Mouse (Mus musculus) left cerebral cortex, postnatal 25 days (tissue): ENCODE measurements at regions not wholly inside any gene's neighbourhood (a gene's known extent, or its start where the extent isn't known, plus 50 kb on each side); places are given as distances from the start of the nearest gene placed in this dataset.

ENCODE experiments used
- DNase-seq, 2 experiments: peaks; one replicate each; pipeline ENCODE4 v3.0.0; 2022; ENCODE audit warnings: low spot score in 2 of 2, mixed read lengths in 1 of 2
- intact Hi-C: fragments of 180-260 bp; cut with DNase I; formaldehyde crosslinking; loops from one replicate; pipeline ENCODE4 v1.15.1; 2025

DNA sequence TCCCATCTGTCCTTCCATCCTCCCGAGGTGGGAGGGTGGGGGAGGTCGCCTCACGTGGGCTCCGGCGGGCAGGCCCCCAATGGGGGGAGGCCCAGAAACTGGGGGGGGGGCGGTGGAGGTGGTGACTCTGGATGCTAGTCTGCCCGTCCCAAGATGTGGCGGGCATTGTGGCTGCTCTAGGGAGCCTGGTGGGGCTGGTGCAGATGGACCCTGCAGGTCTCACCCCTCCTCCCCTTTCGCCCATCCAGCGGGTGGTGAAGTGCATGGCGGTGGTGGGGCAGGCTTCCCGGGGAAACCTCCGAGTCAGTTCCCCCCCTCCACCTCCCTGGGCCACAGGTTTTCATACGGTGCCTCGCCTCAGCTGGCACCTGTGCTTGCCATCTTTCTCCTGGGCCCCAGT is 88.6 kb downstream of the Inhba start:
- intact Hi-C loops: no loop called here
- no peak for DNase-seq

DNA sequence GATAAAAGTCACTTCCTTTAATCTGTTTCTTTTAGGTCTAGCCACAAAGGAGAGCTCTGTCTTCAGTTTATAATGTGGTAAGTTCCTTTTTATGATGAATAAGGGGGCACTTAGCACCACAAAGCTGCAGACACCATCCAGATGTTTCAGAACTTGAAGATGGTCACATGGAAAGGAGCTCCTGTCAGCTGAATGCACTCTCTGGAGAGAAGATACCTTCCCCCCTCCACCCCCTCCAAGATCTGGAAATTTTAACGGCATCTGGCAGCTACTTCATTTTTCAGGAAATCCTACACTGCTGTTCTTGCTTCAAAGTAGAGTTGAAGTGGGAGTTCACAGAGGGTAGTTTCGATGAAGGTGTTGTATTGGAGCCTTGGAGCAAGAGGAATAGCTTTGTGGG is 103.2 kb downstream of the Inhba start:
- intact Hi-C loops: loop anchor here (5.0 kb wide), 1 partner anchor 242 kb away; no protein-coding TSS in a partner anchor
- DNase-seq: peak in 1 of 2 experiments; percentile 25

DNA sequence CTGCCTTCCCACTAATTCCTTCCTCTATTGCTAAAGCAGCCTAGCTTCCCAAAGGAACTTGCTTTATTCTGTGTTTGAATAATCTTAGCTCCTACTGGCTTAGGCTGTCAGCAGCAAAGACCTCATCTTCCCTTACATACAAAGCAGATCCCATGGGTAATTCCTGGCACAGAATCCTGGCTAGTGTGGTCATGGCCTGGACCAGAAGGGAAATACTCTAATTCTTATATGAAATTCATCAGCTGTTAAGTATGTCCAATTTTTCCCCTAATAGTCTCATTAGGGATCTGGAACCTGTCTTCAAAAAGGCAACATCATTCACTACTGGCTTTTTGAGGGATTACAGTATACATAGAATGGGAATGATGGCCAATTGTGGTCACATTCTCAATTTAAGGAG is 135.0 kb downstream of the Inhba start:
- DNase-seq: no peak
- intact Hi-C loops: no loop called here

DNA sequence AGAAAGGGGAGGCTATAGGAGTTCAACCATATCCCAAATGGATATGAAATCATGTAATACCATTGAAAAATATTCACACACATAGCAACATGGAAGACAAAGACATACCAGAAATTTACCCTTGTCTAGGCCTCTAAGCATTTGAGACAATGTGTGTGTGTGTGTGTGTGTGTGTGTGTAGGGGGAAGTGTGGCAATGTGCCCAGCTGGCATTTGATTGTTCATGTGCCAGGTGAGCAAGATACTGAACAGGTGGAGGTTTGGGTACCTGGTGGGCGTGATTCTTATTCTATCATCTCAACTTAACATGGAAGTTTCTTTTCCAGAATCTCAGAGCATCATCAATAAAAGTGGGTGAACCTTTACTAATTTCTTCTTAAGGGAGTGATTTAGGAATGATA is 143.3 kb downstream of the Inhba start:
- no peak for DNase-seq
- intact Hi-C loops: no loop called here

DNA sequence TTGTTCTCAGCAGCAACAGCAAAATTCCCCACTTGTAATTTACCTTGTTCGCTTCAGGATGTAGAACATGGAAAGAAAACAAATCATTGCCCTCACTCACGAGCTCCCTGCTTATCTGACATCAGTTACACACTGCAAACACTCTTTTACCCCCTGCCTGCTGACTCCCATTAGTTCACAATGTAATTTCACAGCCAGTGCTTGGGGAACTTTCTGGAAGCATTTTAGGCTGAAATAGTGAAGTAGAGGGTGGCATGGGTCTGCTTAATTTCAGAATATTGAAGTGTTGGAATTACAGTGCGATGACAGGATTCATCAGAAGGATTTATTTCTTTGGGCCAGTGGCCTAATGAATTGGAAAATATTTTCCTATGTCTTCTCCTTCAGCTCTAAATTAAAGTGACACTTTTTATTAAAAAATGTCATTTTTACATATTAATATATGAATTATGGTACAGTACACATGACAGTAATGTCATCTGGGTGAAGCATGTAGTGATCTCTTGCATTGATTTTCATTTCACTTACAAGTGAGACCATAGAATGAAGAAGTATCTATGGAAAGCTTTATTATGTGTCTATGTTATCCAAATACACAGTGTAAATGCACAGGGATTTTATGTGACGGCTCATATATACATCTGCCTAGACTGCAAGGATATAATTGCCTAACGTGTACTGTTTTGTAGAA is 153.7 kb downstream of the Inhba start:
- no peak for DNase-seq
- intact Hi-C loops: no loop called here

DNA sequence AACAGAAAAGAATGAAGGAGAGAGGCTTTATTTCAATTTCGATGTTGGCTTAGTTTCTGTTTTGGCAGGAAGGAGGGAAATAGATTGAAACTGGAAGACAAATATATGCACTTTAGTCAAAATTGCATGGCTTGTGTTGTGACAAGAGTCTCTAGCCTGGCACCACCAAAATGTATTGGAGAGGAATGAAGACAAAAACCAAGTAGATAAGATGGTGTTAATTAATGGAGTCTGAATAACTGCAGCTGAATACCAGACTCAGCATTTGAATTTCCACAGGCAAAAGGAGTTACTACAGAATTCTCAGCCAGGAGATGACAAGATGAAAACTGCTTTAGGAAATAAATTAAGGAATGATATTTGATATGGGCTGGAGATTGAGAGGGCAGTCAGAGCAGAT is 185.0 kb downstream of the Inhba start:
- no peak for DNase-seq
- intact Hi-C loops: no loop called here

DNA sequence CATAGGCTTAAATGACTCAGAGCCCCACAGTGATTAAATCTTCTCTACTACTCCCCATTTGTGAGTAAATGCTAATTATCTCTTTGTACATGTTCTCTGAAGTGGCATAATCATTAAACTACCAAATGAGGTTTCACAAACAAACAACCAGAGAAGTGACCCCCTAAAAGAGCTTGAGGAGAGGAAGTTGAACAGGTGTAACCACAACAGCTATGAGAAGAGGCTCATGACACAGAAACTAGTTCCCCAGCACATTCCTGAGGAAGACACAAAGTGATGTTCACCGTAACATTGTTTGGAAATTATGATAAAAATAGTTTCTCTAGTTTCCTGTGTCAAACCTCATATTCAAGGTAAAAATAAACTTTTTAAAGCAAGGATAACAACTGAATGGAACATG is 188.4 kb downstream of the Inhba start:
- intact Hi-C loops: no loop called here
- no peak for DNase-seq

DNA sequence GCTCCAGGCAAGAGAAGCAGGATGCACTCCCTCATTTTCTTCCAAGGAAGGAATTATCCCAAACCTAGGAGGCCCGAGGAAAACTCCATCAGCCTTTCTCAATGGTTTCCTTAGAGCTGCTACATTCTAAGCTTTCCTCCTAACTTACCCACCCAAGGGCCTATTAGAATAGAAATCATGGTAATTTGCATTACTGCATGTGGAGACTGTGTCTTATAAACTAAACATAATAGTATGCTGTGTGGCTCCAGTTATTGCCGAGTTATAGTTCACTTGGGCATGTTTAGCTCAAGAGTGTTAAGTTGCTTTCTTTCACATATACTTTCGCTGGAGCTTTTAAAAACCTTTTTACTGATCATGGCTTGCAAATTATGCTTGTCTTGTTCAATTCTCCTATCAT is 191.5 kb downstream of the Inhba start:
- DNase-seq: no peak
- intact Hi-C loops: no loop called here

DNA sequence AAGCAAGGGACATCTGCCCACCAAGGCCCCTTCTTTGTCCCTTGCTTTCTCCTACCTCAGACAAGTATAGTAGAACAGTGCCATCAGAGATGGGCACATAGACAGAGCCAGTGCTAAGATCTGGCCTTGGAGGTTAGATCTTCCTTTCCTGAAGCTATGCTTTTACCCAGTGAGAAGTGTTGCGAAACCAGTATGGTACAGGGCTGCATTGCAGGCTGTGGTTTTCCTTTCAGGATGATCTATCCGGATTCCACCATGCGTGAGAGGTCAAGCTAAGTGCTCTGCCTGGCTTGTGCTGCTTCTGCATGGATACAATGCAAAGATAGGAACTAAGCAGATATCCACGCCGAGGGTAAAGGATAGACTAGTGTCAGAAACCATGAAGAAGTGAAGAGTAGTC is 192.4 kb downstream of the Inhba start:
- intact Hi-C loops: no loop called here
- no peak for DNase-seq

DNA sequence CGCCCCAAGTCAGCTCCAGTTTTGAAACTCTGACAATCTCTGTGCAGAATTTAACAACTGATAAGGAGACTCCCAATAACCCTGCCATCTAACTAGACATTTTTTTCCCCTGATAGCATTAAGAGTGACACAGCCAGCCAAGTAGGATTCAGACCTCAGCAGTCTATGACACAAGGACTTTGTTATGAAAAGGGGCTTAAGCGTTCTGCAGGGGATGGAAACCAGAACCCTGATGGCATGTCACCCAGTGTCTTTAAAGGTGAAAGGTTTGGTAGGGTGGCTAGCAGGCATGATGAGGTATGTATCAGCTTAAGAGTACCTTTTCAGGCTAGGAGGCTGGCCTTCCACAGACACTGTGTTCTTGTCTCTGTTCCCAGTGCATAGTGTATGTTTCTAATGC is 199.8 kb downstream of the Inhba start:
- no peak for DNase-seq
- intact Hi-C loops: no loop called here

DNA sequence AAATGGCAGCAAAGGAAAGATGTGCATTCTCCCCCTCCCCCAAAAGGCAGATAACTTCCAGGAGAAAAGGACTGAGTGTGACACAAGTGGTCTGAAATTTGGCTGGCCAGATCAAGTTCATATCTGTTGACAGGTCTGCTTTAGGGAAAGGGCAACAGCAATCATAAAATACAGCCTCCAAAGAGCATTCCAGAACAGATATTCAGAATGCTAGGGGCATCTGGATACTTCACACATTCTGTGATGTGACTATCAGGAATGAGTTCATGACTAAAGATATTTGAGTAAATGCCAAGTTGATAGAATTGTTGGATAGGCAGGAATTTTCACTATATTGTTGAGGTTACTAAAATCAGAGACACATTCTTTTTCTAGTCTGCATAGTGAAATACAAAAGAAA is 208.2 kb downstream of the Inhba start:
- intact Hi-C loops: no loop called here
- DNase-seq: no peak

DNA sequence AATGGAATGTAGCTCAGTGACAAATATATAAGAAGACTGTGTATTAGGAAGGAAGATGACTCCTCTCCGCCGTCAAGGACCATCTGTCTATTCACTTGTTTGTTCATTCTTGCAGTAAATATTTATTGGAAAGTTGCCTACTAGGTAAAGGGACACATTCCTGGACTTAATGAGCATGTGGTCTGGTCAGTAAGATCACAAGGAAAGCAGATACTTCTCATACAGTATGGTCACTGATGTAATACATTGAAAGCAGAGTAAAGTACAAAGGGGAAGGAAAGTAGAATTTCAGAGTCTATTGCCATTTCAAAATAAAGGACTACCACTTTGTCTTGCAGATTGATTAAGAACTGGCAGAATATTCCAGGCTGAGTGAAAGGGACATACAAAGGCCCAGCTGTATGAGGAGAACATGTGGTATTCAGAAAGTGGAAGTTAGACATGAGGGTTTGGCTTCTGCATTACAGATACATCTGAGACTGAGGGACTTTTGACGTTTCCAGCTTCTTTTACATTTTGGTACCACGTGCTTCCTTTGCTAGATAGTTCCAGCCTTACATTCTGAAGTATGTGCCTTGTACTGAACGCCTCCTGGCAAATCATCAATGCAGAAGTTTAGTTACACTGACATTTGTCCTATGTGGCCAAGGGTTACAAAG is 211.4 kb downstream of the Inhba start:
- DNase-seq: no peak
- intact Hi-C loops: no loop called here

DNA sequence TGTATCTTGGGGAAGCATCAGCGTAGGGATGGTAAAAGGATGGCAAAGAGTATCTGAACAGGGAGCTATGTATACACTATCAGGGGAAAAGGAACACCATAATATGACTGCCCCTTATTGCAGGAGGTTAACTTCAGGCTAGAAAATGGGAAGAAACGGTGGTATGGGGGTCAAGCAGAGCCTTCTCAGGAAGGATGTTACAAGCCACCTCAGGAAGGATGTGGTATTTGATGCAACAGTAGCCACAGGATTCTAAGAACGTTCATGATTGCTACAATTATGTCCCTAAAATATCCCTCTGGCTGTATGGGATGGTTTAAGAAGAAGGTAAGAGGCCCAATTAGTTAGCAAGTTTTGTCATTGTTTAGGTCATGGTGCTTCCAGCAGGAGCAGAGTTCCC is 249.5 kb downstream of the Inhba start:
- intact Hi-C loops: no loop called here
- DNase-seq: no peak

DNA sequence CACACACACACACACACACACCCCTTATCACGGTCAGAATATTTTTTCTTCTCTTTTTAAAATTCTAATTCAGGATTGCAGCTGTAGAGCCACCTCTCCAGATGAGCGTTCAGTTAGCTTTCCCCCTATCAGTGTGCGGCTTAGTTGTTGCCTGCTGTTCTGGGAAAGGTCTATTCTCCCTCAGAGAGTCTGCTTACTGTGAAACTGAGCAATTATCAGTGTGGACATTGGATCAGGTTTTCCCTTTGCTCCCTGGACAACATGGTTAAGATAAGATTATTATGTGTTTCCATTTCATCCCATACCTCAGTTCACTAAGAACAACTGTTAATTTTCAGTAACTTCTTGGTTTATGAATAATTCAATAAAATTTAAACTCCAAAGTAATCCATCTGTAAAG is 268.3 kb downstream of the Inhba start:
- intact Hi-C loops: no loop called here
- DNase-seq: no peak

DNA sequence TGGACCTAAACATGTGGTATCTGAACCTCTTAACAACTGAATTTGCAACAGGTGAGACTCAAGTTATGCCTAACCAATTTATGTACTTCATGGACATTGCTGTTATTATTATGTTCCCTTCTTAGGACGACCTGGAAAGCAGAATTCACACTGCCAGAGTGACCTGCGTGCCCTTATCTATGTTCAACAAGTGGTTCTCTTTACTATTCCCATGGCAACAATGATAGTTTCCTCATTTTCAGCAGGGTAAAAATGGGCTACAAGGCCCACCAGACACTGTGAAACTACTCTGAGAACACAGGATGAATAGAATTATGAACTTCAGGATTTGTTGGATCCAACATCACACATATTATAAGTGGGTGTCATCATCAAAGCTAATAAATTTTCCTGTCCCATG is 269.1 kb downstream of the Inhba start:
- no peak for DNase-seq
- intact Hi-C loops: no loop called here

DNA sequence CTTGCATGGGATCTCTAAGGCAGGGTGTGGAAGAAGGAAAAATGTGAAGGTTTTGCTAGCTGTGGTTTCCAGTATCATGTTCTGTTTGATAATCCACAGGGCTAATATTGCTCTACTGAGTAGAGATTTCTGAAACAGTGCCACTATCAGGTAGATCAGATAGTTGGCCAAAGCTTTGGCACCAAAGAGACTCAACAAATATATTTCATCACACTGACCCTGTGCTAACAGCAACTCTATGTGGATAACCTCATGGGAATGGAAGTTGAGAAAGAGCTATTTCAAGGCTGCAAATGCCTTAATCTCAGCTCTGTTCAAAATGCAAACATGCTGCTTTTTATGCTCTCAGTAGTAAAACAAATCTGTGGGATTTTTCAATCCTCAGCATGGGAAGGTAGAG is 270.1 kb downstream of the Inhba start:
- no peak for DNase-seq
- intact Hi-C loops: no loop called here

DNA sequence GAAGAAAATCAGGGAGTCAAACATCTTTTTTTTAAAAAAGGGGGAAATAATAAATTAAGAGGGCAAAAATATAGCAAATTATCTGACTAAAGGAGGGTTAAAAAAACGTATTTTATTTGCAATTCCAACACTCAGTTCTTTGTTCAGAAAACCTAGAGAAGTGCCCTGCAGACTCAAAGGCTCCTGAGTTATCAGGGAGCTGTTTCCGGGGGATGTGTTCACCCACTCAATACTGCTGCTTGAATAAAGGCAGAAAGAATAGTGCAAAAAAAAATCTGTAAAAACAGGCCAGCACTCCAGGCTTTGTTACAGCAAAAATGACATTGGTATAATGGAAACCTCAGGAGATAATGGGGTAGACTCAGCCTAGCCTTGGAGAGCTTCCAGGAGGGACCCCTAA is 270.6 kb downstream of the Inhba start:
- intact Hi-C loops: no loop called here
- no peak for DNase-seq

DNA sequence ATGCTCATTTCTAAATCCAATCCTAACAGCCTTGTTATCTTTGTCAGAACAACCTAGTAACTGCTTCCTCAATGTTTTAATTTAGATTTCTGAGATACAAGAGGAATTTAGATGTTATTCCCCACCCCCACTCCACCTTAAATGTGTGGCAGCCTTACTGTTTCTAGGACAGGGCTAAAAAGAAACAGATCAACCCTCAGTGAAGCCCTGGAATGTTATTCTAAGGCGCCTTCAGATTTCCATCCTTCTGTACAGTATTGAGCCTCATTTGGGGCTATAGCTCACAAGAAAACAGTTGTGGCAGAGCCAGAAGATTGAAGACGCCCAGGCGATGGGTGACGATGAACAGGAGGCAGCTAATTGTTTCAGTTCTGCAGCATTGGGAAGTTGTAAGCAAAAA is 271.7 kb downstream of the Inhba start:
- intact Hi-C loops: no loop called here
- DNase-seq: peak in 1 of 2 experiments; percentile 54

DNA sequence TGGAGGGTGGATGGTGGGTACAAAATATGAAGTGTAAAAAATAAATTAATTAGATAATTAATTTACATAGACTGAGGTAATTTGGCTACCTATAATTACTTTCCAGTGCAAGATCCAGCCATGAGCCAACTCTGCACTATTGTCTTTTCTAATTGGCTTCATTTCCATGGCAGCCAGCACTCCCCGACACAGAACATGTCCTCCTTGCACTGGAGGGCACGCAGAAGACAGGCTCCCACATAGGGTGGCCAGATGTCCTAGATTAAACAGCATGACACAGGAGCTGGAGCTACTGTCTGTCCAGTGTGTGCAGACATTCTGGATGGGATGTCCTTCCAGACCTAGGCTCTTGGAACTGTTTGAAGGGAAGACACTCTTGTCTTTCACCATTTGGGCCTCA is 278.0 kb downstream of the Inhba start:
- intact Hi-C loops: no loop called here
- no peak for DNase-seq

DNA sequence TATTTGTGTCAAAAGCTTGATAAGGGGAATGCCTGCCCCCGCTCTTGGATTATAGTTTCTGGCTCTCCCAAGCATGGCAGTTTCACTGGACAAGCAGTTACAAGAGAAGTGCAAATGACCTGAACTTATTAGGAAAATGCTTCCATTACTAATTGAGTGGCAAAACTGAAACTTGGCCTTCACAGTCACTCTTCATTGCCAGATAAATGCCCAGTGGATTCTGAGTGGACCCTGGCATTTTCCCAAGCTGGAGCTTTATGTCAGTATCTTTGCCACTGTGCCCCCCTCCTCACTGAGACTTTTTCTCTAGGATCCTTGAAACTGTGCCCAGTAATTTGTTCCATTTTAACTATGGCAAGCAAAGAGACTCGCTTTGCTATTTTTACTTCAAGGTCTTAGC is 279.1 kb downstream of the Inhba start:
- intact Hi-C loops: no loop called here
- DNase-seq: peak in 1 of 2 experiments; percentile 25

DNA sequence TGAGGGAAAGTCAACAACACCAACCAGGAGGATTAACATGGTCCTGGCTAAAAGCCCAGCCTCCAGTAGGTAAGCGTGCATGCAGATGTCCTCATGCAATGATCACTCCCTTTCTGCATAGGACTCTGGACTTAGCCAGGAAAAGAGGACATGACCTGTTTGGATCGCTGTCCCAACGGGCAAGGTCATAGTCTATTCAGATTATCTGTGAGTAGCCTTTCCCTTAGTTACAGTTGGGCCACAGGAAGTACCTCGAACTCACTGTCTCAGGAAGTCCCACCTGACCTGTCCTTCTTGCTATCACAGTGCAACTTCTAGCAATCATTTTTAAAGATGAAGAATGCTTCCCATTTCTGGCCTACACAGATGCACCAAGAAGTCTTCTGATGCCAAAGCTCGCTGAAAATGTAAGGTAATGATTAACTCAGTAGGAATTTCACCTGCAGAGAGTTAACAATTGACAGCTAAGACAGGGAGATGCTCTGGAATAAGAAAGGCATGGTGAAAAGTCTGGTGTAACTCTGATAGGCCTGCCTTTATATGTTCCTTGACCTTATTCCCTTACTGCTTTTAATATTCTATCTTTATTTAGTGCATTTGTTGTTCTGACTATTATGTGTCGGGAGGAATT is 280.1 kb downstream of the Inhba start:
- intact Hi-C loops: no loop called here

More for the DNA sequence above, 280.1 kb downstream of the Inhba start:
- no peak for DNase-seq
